Mouse (Mus musculus) liver, embryonic 14.5 days (tissue): ENCODE results near the gene Btnl9. TPM values are rescaled to one million over a fixed set of nuclear protein-coding genes. Genes with fewer than 3 reads are reported as not detected.
A peak's percentile ranks its signal among the peaks of the same experiment; 100 is the strongest.

Experiments used
- ATAC-seq: fragments of 200-750 bp; cut with Nextera tagmentation; 2 replicates; pipeline ENCODE4 v1.8.0; 2017; ENCODE audit warnings: moderate number of reproducible peaks, mild to moderate bottlenecking, moderate library complexity; ENCODE audit not compliant: insufficient read depth
- DNase-seq, 3 experiments: peaks; one replicate each; pipeline ENCODE4 v3.0.0-alpha.2; 2012 to 2013; ENCODE audit warnings: low read depth in 3 of 3, low spot score in 3 of 3
- H3K27ac ChIP-seq: fragments of 300-500 bp; sonication (generic); 2 replicates; pipeline ENCODE4 v1.5.1; 2014; ENCODE audit warnings: moderate library complexity, mild to moderate bottlenecking, control low read depth, inconsistent platforms
- H3K27me3 ChIP-seq: fragments of 300-500 bp; sonication (generic); 2 replicates; pipeline ENCODE4 v1.6.1; 2014; ENCODE audit warnings: mild to moderate bottlenecking, low read length, moderate library complexity; ENCODE audit not compliant: control insufficient read depth, insufficient read depth
- H3K36me3 ChIP-seq: fragments of 300-500 bp; sonication (generic); replicated peaks from 2 replicates; pipeline ENCODE4 v1.6.1; 2014; ENCODE audit warnings: low read depth; ENCODE audit not compliant: control insufficient read depth, insufficient read depth
- H3K4me1 ChIP-seq, 2 experiments: fragments of 200-500 bp in 1 of 2; fragments of 300-500 bp in 1 of 2; sonication (generic) in 1 of 2; replicated peaks; 2 replicates each; pipeline ENCODE4 v1.6.1; 2012 to 2014; ENCODE audit warnings: antibody characterized with exemption in 1 of 2, inconsistent platforms in 1 of 2, low read length in 1 of 2; ENCODE audit not compliant: control insufficient read depth in 2 of 2, insufficient read depth in 2 of 2
- H3K4me2 ChIP-seq: fragments of 300-500 bp; sonication (generic); 2 replicates; pipeline ENCODE4 v1.6.1; 2014; ENCODE audit warnings: low read depth, mild to moderate bottlenecking, control low read depth, moderate library complexity
- H3K4me3 ChIP-seq, 2 experiments: fragments of 200-500 bp in 1 of 2; fragments of 300-500 bp in 1 of 2; sonication (generic) in 1 of 2; 2 replicates each; pipeline ENCODE4 v1.5.1; 2012 to 2014; ENCODE audit warnings: low read depth in 2 of 2, low read length in 2 of 2, mild to moderate bottlenecking in 2 of 2, control low read depth in 1 of 2, inconsistent platforms in 1 of 2, moderate library complexity in 1 of 2; ENCODE audit not compliant: insufficient read depth in 1 of 2
- H3K9ac ChIP-seq: fragments of 300-500 bp; sonication (generic); replicated peaks from 2 replicates; pipeline ENCODE4 v1.6.1; 2014; ENCODE audit warnings: mild to moderate bottlenecking, control low read depth, moderate library complexity
- H3K9me3 ChIP-seq: fragments of 300-500 bp; sonication (generic); 2 replicates; pipeline ENCODE4 v1.6.1; 2016; ENCODE audit warnings: low read length, mixed read lengths; ENCODE audit not compliant: control insufficient read depth
- CTCF ChIP-seq: IDR thresholded peaks from 2 replicates; pipeline ENCODE4 v1.5.1; 2016; ENCODE audit warnings: antibody characterized with exemption, low read depth, control low read depth
- EP300 ChIP-seq: IDR thresholded peaks from 2 replicates; pipeline ENCODE4 v1.6.1; 2016; ENCODE audit warnings: antibody characterized with exemption, low read depth
- WGBS: fragments of 180-500 bp; shearing (Covaris S2); extraction: QIAGEN DNeasy Blood & Tissue Kit; methylation state at CpG from one replicate; pipeline ENCODE4 v1.1.7; 2014; ENCODE audit not compliant: insufficient replicate concordance; 5-methylcytosine and 5-hydroxymethylcytosine counted together
- polyA plus RNA-seq, 2 experiments: library from polyadenylated mRNA; depleted of rRNA in 1 of 2; stranded (reverse) in 1 of 2; unstranded in 1 of 2; fragments of >200 nt; fragmentation: Nextera tagmentation in 1 of 2; extraction: Ambion mirVana in 1 of 2; gene quantifications; 2 replicates each; pipeline versions ENCODE4 v1.2.1 to v1.2.3; 2012 to 2014

Btnl9 gene
- polyA plus RNA-seq, 2 experiments = 0.57 to 0.78 TPM

- Histone ChIP-seq H3K4me3 (peak within 1 kb of the TSS; percentile 88 to 90), H3K4me2 (peak within 1 kb of the TSS; percentile 93), H3K36me3 (no peaks in the 10 kb centered on the region), H3K9me3 (no peaks in the 10 kb centered on the region), H3K4me1 (peaks cover 31 to 36% of the 10 kb centered on the region in 2 experiments), H3K27ac (peak within 1 kb of the TSS; percentile 94), H3K27me3 (no peaks in the 10 kb centered on the region), H3K9ac (peak within 1 kb of the TSS; percentile 96)
- no peak; the same call in 1 of the 2 replicates for TF ChIP-seq CTCF
- TF ChIP-seq EP300 = peak; percentile 50
- peak; percentile 91 for ATAC-seq
- peak; percentile 83 to 87 (median 85) for DNase-seq
- under 1% methylated on average over 45 of the region's 47 CpGs for whole genome bisulfite sequencing
Measured at GRCm38 (mm10) chr11:49203129-49203768, 16.3 kb upstream of the Btnl9 start, which contains the start of gene Zfp62. Zfp62 (plus strand) TSS chr11:49203292.

GRCm38 (mm10) chr11:49202523-49203061 is 15.6 kb upstream of the Btnl9 start:
- no peak for TF ChIP-seq CTCF
- no peak for TF ChIP-seq EP300
- Histone ChIP-seq H3K4me3 (peak overlapping the region; percentile 88 to 90), H3K4me2 (peak overlapping the region; percentile 93), H3K27ac (peak overlapping the region; percentile 94), H3K4me1 (peaks cover 28 to 33% of the 10 kb centered on the region in 2 experiments), H3K36me3 (no peaks in the 10 kb centered on the region), H3K9ac (peak overlapping the region; percentile 96), H3K9me3 (no peaks in the 10 kb centered on the region), H3K27me3 (no peaks in the 10 kb centered on the region)
- ATAC-seq (peak; percentile 10; the same call in 1 of the 2 replicates), DNase-seq (peak in 1 of 3 experiments; percentile 58)
- WGBS = under 1% methylated on average over 10 of the region's 10 CpGs

- Histone ChIP-seq H3K9me3 (no peaks in the 10 kb centered on the region), H3K36me3 (no peaks in the 10 kb centered on the region), H3K4me1 (peaks cover 24 to 28% of the 10 kb centered on the region in 2 experiments), H3K4me2 (peak overlapping the region; percentile 93), H3K27me3 (no peaks in the 10 kb centered on the region), H3K4me3 (peak overlapping the region; percentile 88 to 90), H3K9ac (peak overlapping the region; percentile 96), H3K27ac (peak overlapping the region; percentile 94)
- no peak for TF ChIP-seq EP300
- no peak for TF ChIP-seq CTCF
- ATAC-seq (no peak), DNase-seq (no peak)
- WGBS = 41% methylated on average over 2 of the region's 2 CpGs
Measured at GRCm38 (mm10) chr11:49202071-49202470, 15.1 kb upstream of the Btnl9 start.

GRCm38 (mm10) chr11:49201142-49201541 is 14.2 kb upstream of the Btnl9 start:
- Histone ChIP-seq H3K9me3 (no peaks in the 10 kb centered on the region), H3K4me1 (peaks cover 17 to 20% of the 10 kb centered on the region in 2 experiments), H3K4me3 (no peak overlapping the region), H3K27me3 (no peaks in the 10 kb centered on the region), H3K36me3 (no peaks in the 10 kb centered on the region), H3K27ac (no peak overlapping the region), H3K9ac (no peak overlapping the region; the same call in 1 of the 2 replicates), H3K4me2 (no peak overlapping the region)
- no peak for DNase-seq
- TF ChIP-seq CTCF (no peak), EP300 (no peak)
- ATAC-seq = no peak

GRCm38 (mm10) chr11:49200666-49201065 is 13.7 kb upstream of the Btnl9 start:
- no peak overlapping the region for H3K27ac ChIP-seq
- no peaks in the 10 kb centered on the region for H3K36me3 ChIP-seq
- H3K27me3 ChIP-seq = no peaks in the 10 kb centered on the region
- DNase-seq (no peak), ATAC-seq (no peak)
- no peaks in the 10 kb centered on the region for H3K9me3 ChIP-seq
- H3K4me2 ChIP-seq = no peak overlapping the region
- TF ChIP-seq EP300 (no peak), CTCF (no peak)
- H3K4me1 ChIP-seq = peaks cover 17 to 20% of the 10 kb centered on the region in 2 experiments
- no peak overlapping the region for H3K4me3 ChIP-seq
- no peak overlapping the region for H3K9ac ChIP-seq
